Mouse (Mus musculus) right cerebral cortex, postnatal 36 days (tissue): ENCODE data around the gene Ppp2r5c.

Experiments
- DNase-seq, 2 experiments: peaks; one replicate each; pipeline ENCODE4 v3.0.0; 2022; ENCODE audit warnings: low spot score in 2 of 2, mixed read lengths in 1 of 2

The Ppp2r5c gene

GRCm38 (mm10) chr12:110608460-110609152 is 161.7 kb downstream of the Ppp2r5c start:
- peak in 1 of 2 experiments; percentile 39 for DNase-seq

- no peak for DNase-seq
These were observed 162.2 kb downstream of the Ppp2r5c start for GRCm38 (mm10) chr12:110609153-110609497.

- DNase-seq: no peak
These were observed 163.8 kb downstream of the Ppp2r5c start for GRCm38 (mm10) chr12:110610713-110611112.

- no peak for DNase-seq
These were observed 183.1 kb downstream of the Ppp2r5c start for GRCm38 (mm10) chr12:110630056-110630455.
